Mouse (Mus musculus) ES-Bruce4 (cell line): Measurements from ENCODE around the gene Hipk1. TPM values are rescaled to one million over a fixed set of nuclear protein-coding genes. Genes with fewer than 3 reads are reported as not detected.

Experiments
- H3K27ac ChIP-seq: 2 replicates; pipeline ENCODE4 v1.5.1; 2012; ENCODE audit warnings: low read length, inconsistent platforms; ENCODE audit not compliant: insufficient read depth
- H3K27me3 ChIP-seq: 2 replicates; pipeline ENCODE4 v1.6.1; 2012; ENCODE audit warnings: mild to moderate bottlenecking, low read length, inconsistent platforms; ENCODE audit not compliant: control insufficient read depth, poor library complexity, insufficient read depth, severe bottlenecking
- H3K36me3 ChIP-seq: 2 replicates; pipeline ENCODE4 v1.6.1; 2012; ENCODE audit warnings: inconsistent platforms, mild to moderate bottlenecking, low read length, moderate library complexity; ENCODE audit not compliant: control insufficient read depth, poor library complexity, insufficient read depth, severe bottlenecking
- H3K4me1 ChIP-seq: one replicate; pipeline ENCODE4 v1.8.1; 2011; ENCODE audit warnings: low read length; ENCODE audit not compliant: control insufficient read depth, insufficient read depth
- H3K4me3 ChIP-seq: 2 replicates; pipeline ENCODE4 v1.5.1; 2011; ENCODE audit warnings: low read depth, mild to moderate bottlenecking, low read length
- H3K9ac ChIP-seq: 2 replicates; pipeline ENCODE4 v1.6.1; 2012; ENCODE audit warnings: low read depth, mild to moderate bottlenecking, inconsistent platforms; ENCODE audit not compliant: poor library complexity, severe bottlenecking
- H3K9me3 ChIP-seq: replicated peaks from 2 replicates; pipeline ENCODE4 v1.6.1; 2012; ENCODE audit warnings: mild to moderate bottlenecking, low read length, inconsistent platforms; ENCODE audit not compliant: control insufficient read depth, poor library complexity, insufficient read depth, severe bottlenecking
- CTCF ChIP-seq: IDR thresholded peaks from one replicate; pipeline ENCODE4 v1.8.1; 2011; ENCODE audit warnings: low read depth, low read length
- EP300 ChIP-seq: IDR thresholded peaks from 2 replicates; pipeline ENCODE4 v1.6.1; 2011; ENCODE audit warnings: low read depth, low read length; ENCODE audit not compliant: insufficient read depth
- POLR2A ChIP-seq: IDR thresholded peaks from one replicate; pipeline ENCODE4 v1.8.1; 2011; ENCODE audit warnings: low read length; ENCODE audit not compliant: insufficient read depth
- polyA plus RNA-seq: library from polyadenylated mRNA; stranded (reverse); fragments of >200 nt; gene quantifications from 2 replicates; pipeline ENCODE4 v1.2.4, GENCODE M21; 2011; ENCODE audit warnings: low read depth; ENCODE audit not compliant: missing spikeins, insufficient read depth, insufficient read length

Gene Hipk1
- polyA plus RNA-seq, 1 experiment, result 52.3 TPM

DNA sequence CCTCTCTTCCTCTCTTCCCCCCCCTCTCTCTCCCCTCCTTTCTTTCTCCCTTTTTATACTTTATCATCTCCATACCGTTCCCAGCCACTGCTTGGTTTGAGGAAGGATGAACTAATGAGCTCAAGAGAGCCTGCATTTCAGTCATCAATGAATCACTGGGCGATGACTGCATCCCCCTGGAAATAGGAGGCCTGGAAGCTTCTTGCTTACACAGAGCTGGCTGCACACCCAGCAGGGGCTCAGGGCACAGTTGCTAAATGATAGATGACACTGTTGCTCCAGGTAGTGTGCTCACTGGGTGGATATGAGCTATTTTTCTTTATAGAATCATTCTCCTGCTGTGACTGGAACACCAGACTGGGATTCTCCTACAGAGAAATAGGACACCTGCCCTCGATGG, 95.8 kb downstream of the Hipk1 start:
- no peak overlapping the region for H3K27ac ChIP-seq
- H3K27me3 ChIP-seq, result no peaks in the 10 kb centered on the region
- no peak overlapping the region for H3K9ac ChIP-seq
- no peaks in the 10 kb centered on the region for H3K36me3 ChIP-seq
- no peak overlapping the region for H3K4me3 ChIP-seq
- TF ChIP-seq CTCF, result no peak
- no peak for TF ChIP-seq EP300
- TF ChIP-seq POLR2A, result no peak
- H3K9me3 ChIP-seq, result no peaks in the 10 kb centered on the region
- H3K4me1 ChIP-seq, result no peaks in the 10 kb centered on the region

DNA sequence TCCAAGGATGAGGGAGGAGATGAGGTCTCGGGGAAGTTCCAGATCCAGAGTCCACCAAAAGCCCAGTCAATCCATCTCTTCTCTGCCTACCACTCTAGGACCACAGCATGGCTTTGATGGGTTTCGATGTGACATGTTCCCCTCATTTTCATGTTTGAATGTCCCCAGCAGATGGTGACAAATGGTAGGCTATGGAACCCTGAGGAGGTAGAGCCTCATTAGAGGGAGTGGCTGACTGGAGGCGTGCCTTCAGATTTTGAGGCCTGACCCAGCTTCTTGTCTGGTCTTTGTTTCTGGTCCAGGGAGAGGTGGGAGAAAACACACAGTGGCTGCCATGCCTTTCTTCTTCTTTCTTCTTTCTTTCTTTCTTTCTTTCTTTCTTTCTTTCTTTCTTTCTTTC, 100.9 kb downstream of the Hipk1 start:
- H3K4me3 ChIP-seq, result no peak overlapping the region
- H3K36me3 ChIP-seq, result no peaks in the 10 kb centered on the region
- no peak overlapping the region for H3K9ac ChIP-seq
- H3K27me3 ChIP-seq, result no peaks in the 10 kb centered on the region
- H3K9me3 ChIP-seq, result no peaks in the 10 kb centered on the region
- no peaks in the 10 kb centered on the region for H3K4me1 ChIP-seq
- TF ChIP-seq CTCF (no peak), POLR2A (no peak), EP300 (no peak)
- H3K27ac ChIP-seq, result no peak overlapping the region

Other genes with a start within 250 kb of the Hipk1 start
- not detected in 2 replicates for gene Syt6, start 216.3 kb downstream of the Hipk1 start, polyA plus RNA-seq
- gene Atg4a-ps, start 145.5 kb downstream of the Hipk1 start, polyA plus RNA-seq, result 1.2 and 1.8 TPM in 2 replicates
- gene Olfml3, start 53.6 kb downstream of the Hipk1 start, polyA plus RNA-seq, result 0.61 and 0.87 TPM in 2 replicates
- gene Gm10964, start 52.2 kb downstream of the Hipk1 start, polyA plus RNA-seq, result not detected in 2 replicates
- gene Dclre1b, start 17.9 kb upstream of the Hipk1 start, polyA plus RNA-seq, result 9.3 and 10.9 TPM in 2 replicates
- gene Ap4b1, start 18.0 kb upstream of the Hipk1 start, polyA plus RNA-seq, result 14.6 and 15.6 TPM in 2 replicates
- not detected in 2 replicates for gene Gm43064, start 18.0 kb upstream of the Hipk1 start, polyA plus RNA-seq
- gene Bcl2l15, start 41.0 kb upstream of the Hipk1 start, polyA plus RNA-seq, result 0.91 TPM in 1 of 2 replicates, not detected in the other
- 1.6 TPM in 1 of 2 replicates, not detected in the other for gene Ptpn22, start 68.2 kb upstream of the Hipk1 start, polyA plus RNA-seq
- gene Rsbn1, start 122.6 kb upstream of the Hipk1 start, polyA plus RNA-seq, result 20.8 and 22.2 TPM in 2 replicates
- 21.8 TPM in 2 replicates for gene Phtf1, start 176.5 kb upstream of the Hipk1 start, polyA plus RNA-seq